Mouse (Mus musculus): ENCODE measurements around the gene E2f8. TPM values are rescaled to one million over a fixed set of nuclear protein-coding genes. Genes with fewer than 3 reads are reported as not detected.
A peak's percentile ranks its signal among the peaks of the same experiment; 100 is the strongest.

Gene E2f8
- under 1 TPM; 0.28 TPM for total RNA-seq (2021)
- long read RNA-seq, experiment 1 = 0 reads
- long read RNA-seq, experiment 2 = 0 reads

DNA sequence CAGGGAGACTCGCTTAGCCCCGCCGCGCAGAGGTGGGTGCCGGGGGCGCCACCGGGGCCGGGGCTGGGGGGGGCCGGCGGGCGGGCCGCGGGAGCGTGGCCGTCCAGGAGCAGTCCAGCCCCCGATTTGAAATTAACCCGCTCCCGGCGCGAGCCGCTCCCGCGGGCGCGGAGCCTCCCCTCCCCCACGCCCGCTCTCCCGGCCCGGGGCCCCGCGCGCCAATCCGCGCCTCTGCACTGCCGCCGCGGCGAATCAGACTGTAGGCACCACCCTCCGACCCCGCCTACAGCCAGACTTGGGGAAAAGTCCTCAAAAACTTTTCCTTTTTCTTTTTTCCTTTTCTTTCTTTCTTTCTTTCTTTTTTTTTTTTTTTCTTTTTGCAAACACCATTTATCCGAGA lies at the start of gene E2f8:
E2f8 (minus strand) TSS at position 111 of the 400 bp plus-strand sequence.
- DNase-seq (ENCODE audit: low spot score in 2 of 2) = peak; percentile 32 to 35

GRCm38 (mm10) chr7:48930399-48930798 lies 49.0 kb upstream of the E2f8 start:
- peak; percentile 12 to 23 for DNase-seq (ENCODE audit: low spot score in 2 of 2)

- DNase-seq (ENCODE audit: low spot score in 2 of 2) = peak; percentile 73 to 74
Measured at GRCm38 (mm10) chr7:48928364-48928763, 47.0 kb upstream of the E2f8 start.

DNA sequence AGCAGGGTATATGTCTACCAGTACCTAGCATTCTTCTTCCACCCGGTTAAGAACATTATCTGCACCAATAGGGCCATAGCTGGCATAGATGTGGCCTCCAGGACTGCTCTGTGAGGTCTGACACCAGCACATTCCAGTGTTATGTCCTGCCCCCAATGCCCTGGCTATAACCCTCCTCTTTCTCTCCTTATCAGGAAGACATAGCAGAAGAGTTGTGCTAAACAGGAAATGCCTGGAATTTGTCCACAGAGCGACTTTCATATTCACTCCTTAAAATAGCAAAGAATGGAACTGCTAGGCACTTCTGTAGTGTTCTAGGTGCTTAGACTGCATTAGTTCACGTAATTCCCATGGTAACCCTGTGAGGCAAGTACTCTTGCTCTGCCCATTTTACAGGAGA lies 43.8 kb upstream of the E2f8 start:
- no peak for DNase-seq (ENCODE audit: low spot score in 2 of 2)

DNA sequence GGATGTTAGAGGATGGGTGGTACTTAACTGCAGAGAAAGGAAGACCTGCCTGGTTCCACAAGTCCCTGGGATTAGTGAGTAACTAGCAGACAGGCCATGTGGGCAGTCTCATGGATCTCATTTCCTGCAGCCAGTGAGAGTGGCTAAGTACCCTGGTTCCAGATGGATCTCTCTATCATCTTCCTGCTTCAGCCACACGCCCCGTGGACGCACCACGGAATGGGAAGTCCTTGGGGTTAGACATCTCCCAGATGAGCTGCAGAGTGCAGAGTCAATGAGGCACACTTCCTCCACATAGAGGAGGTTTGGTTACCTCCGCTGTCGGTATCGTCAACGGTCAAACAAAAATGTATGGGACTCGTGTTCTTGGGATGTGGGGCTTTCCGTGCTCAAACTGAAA lies 42.2 kb upstream of the E2f8 start:
- no peak for DNase-seq (ENCODE audit: low spot score in 2 of 2)

DNA sequence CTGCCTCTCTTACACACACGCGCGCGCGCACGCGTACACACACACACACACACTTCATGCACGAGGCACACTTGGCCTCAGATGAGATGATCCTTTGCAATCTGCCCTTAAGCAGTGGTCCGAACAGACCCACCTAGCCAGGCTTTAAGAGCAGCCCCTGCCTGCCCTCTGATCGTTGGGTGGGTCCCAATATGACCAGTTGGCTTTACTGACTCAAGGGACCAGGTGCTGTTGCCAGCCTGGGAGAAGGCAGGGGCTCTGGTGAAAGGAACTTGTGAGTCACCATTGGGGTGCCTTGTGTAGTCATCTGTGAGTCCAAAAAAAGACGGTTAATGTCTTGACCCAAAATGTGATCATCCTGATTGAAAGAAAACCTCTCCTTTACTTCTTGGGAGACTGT lies 37.0 kb upstream of the E2f8 start:
- no peak for DNase-seq (ENCODE audit: low spot score in 2 of 2)

DNA sequence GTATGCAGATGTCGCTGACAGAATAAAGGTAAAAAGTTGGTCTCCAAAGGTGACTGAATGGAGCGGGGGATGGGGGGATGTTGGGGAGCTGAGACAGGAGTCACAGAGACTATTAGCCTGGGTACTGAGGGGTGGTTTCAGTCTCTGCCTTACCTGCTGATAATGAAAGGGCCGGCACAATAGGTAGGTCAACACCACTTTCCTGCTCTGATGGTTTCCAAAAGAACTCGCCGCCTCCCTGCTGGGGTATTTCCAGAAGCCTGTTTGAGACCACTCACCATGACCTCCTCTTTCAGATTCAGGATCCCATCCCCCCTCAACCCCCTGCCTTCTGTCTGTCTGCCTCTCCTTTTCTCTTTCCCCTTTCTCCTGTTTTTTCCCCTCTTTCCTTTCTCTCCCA lies 36.6 kb upstream of the E2f8 start:
- DNase-seq (ENCODE audit: low spot score in 2 of 2) = no peak

DNA sequence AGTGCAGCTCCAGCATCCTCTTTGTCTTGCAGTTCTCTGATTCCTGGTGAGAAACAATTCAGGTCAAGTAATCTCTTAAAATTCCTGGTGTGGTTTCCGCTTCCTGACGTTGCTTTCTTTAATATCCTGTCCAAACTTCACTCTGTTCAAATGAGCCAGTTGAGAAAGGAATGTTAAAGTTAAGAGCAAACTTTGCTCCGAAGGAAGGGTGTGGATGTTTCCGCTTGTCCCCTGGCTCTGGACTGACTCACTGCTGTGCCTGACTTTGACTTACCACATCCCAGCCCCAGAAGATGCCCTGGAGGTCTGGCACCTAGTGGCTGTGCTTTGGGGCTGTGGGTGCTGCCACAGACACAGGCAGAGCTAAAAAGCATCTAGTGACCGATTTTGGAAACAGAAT lies 36.1 kb upstream of the E2f8 start:
- no peak for DNase-seq (ENCODE audit: low spot score in 2 of 2)

DNA sequence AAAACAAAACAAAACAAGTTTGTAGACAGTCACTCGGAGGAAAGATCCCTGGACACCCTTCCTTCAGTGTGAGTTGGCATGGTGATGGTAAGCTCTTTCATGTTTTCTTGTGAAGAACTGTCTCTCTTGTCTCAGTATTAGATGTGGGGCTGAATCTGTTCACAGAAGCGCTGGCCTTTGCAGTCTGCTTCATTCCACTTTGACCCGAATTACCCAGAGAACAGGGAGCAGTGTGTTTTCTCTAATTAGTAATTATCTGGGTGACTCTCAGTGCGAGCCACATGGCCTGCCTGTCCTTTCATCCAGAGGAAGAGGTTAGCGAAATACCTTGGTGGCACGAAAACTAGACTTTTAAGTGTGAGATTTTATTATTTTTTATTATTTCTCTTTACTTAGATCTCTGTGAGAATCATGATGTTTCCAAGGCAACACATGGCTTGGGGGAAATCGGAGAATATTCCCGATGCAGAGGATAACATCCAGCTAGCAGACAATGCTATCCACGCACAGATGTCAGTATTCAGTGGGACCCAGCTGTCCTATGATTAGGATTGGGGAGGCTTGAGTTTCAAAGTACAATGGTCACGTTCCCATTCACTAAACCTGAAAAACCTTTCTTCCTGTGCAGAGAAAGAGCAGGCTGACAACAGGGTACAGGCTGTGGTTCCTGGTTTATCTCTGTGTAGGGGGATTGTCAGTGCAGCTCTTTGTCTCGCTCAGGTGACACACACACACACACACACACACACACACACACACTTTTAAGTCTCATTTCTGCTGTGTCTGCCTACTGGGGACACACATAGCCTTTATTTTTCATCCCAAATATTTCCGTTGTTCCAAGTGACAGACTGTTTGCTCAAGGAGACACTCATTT lies 33.5 kb upstream of the E2f8 start:
- DNase-seq (ENCODE audit: low spot score in 2 of 2) = no peak

- DNase-seq (ENCODE audit: low spot score in 2 of 2) = no peak
Measured at GRCm38 (mm10) chr7:48911146-48911545, 29.8 kb upstream of the E2f8 start.

- DNase-seq (ENCODE audit: low spot score in 2 of 2) = no peak
Measured at GRCm38 (mm10) chr7:48910282-48910681, 28.9 kb upstream of the E2f8 start.

DNA sequence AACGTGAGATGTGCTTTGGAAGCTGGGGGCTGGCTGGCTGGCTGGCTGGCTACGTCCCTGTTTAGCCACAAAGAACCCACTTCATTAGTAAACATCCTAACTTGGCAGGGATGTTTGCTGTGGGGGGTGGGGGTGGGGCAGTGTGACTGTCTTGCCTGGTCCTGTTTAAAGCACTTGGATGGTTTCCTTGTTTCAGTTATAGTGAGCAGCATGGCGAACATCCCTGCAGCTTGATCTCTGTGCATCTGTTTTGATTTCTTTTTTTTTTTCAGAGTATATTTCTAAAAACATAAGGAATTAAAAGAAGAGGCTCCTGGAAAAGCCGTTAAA lies 27.9 kb upstream of the E2f8 start:
- no peak for DNase-seq (ENCODE audit: low spot score in 2 of 2)

- no peak for DNase-seq (ENCODE audit: low spot score in 2 of 2)
Measured at GRCm38 (mm10) chr7:48908521-48909341, 27.3 kb upstream of the E2f8 start, which contains the start of gene Nav2. Nav2 (plus strand) TSS chr7:48908716.

DNA sequence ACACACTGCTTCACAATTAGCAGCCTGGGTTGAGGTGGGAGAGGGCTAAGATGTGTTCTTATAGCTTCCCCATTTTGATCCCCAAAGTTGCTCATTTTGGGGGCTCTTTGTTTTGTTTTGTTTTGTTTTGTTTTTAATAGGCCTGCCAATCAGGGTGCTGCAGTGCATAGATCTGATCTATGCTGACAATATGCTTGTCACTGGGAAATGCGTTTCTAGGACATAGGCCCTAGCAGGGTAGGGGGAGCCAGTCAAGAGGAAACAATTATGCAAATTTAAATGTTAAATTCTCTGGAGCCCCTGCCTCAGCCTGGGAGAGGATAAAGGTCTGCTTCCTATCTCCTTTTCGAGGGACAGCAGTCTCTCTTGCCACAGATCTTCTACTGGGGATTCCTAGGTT lies 21.1 kb upstream of the E2f8 start:
- DNase-seq (ENCODE audit: low spot score in 2 of 2) = no peak

DNA sequence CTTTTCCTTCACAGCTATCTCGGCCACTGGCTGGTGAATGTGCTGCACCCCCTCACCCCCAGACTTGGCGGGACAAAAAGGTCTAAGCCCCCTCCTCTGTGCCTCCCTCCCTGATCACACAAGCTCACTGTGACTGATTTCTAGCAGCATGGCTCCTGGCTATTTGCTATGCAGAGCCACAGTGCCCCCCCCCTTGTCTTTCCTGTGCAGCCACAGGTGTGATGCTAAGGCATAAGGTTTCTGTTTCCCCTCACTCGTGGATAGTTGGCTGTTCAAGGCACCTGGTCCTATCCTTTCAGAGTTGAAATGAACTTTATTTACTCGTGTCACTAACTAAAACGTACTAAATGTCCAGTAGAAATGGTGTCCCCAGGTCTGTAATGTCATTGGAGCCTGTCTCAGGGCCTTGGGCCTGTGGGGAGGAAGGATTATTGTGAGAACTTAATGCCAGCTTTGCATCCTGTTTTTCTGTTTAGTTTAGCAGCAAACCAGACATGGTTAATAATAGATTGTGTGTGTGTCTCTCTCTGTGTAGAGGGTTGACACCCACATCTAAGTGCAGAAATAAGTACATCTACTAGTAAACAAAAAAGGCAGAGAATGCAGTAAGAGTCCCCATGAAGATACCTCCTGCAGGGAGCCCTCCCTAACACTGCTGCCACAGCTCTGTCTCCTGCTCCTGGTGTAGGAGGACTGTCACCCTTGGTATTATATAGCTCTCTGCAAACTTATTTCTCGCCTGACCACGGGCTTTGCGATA lies 19.2 kb upstream of the E2f8 start:
- DNase-seq (ENCODE audit: low spot score in 2 of 2) = no peak

DNA sequence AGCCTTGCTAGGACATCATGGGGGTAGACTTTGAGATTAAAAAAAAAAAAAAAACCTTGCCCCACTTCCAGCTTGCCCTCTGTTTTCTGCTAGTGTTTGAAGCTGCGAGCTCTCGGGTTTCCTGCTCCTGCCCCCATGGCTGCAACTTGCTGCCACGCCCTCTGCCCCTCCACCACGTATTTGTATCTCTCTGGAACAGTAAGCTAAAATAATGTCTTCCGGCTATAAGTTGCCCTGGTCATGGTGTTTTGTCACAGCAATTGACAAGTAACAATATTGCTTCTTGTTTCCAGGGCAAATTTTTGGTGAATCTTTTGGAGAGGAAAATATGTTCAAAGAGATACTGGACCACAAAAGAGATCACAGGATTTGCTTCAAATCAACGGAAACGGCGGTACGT lies 17.0 kb upstream of the E2f8 start:
- DNase-seq (ENCODE audit: low spot score in 2 of 2) = no peak

- no peak for DNase-seq (ENCODE audit: low spot score in 2 of 2)
Measured at GRCm38 (mm10) chr7:48897539-48898163, 16.3 kb upstream of the E2f8 start.

GRCm38 (mm10) chr7:48896051-48896450 lies 14.7 kb upstream of the E2f8 start:
- no peak for DNase-seq (ENCODE audit: low spot score in 2 of 2)

DNA sequence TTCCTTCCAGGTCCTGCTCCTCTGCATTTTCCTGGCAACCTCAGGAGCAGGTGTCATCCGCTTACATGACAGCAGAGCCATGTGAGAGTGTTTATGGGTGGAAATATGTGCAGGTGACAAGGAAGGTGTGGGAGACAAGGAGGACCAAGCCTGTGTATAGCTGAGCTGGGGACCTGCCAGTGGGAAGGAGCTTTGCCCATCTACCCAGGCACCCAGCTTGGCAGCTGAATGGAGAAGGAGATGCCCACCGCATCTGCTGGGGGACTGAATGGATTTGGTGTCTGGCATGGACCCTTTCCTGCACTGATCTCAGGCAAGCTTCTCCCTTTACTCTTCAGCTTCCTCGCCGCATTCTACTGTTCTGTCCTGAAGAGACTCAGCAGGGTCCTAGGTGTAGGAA lies 14.1 kb upstream of the E2f8 start:
- DNase-seq (ENCODE audit: low spot score in 2 of 2) = no peak

GRCm38 (mm10) chr7:48894763-48895162 lies 13.4 kb upstream of the E2f8 start:
- no peak for DNase-seq (ENCODE audit: low spot score in 2 of 2)

DNA sequence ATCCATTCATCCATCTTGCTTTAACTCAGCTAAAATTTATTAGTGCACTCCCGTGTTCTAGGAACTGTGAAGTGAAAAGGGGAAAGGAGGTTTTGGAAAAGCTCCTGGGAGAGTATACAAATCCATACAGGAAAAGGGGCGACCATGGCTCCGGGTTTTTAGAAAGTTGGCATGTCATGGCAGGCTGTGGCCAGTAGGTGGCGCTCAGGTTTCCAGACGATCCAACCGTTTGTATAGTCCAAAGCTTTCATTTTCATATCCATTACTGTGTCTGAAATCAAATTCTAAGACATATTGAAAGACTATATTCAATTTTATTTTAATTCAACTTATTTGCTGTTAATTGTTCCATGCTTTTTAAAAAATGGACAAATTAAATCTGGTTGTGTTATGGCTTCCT lies 12.8 kb upstream of the E2f8 start:
- peak; percentile 73 to 75 for DNase-seq (ENCODE audit: low spot score in 2 of 2)

Measured in left cerebral cortex, adult 18-20 months (tissue).